Mouse (Mus musculus): ENCODE data around the gene Clip4. TPM values are rescaled to one million over a fixed set of nuclear protein-coding genes. Genes with fewer than 3 reads are reported as not detected.

Gene Clip4
- total and polyA plus RNA-seq, 3 experiments = 121 to 268 (median 220) TPM

- Histone ChIP-seq H3K27me3 (ENCODE audit: control insufficient read depth, insufficient read depth, low read length) (no peaks in the 10 kb centered on the region), H3K4me1 (ENCODE audit: control insufficient read depth, insufficient read depth, low read length) (no peaks in the 10 kb centered on the region), H3K36me3 (ENCODE audit: control insufficient read depth, insufficient read depth, low read length) (no peaks in the 10 kb centered on the region), H3K27ac (no peak overlapping the region), H3K4me3 (no peak overlapping the region), H3K79me2 (replicated peaks; ENCODE audit: control insufficient read depth, insufficient read depth, low read length) (no peaks in the 10 kb centered on the region), H3K9ac (ENCODE audit: low read depth, low read length) (no peak overlapping the region)
- no peak for DNase-seq
- WGBS = 86% methylated on average over 4 of the region's 4 CpGs
- intact Hi-C loops (cut with DNase I) = no loop called here
- TF ChIP-seq CTCF (IDR thresholded peaks at IDR 0.05) (no peak), EP300 (IDR thresholded peaks at IDR 0.05; ENCODE audit: insufficient read depth, low read depth, low read length) (no peak), POLR2A (IDR thresholded peaks at IDR 0.05; ENCODE audit: insufficient read depth, low read depth, low read length) (no peak)
Measured at GRCm38 (mm10) chr17:71862895-71863294, 94.6 kb downstream of the Clip4 start.

GRCm38 (mm10) chr17:71864039-71864438, 95.8 kb downstream of the Clip4 start:
- no peak for DNase-seq
- 35% methylated on average over 8 of the region's 8 CpGs for WGBS
- no peak overlapping the region for H3K9ac ChIP-seq (ENCODE audit: low read depth, low read length)
- H3K36me3 ChIP-seq (ENCODE audit: control insufficient read depth, insufficient read depth, low read length) = no peaks in the 10 kb centered on the region
- H3K4me1 ChIP-seq (ENCODE audit: control insufficient read depth, insufficient read depth, low read length) = no peaks in the 10 kb centered on the region
- H3K79me2 ChIP-seq (replicated peaks; ENCODE audit: control insufficient read depth, insufficient read depth, low read length) = no peaks in the 10 kb centered on the region
- TF ChIP-seq POLR2A (IDR thresholded peaks at IDR 0.05; ENCODE audit: insufficient read depth, low read depth, low read length) = no peak
- TF ChIP-seq EP300 (IDR thresholded peaks at IDR 0.05; ENCODE audit: insufficient read depth, low read depth, low read length) = no peak
- no peak for TF ChIP-seq CTCF (IDR thresholded peaks at IDR 0.05)
- H3K4me3 ChIP-seq = no peak overlapping the region
- H3K27me3 ChIP-seq (ENCODE audit: control insufficient read depth, insufficient read depth, low read length) = no peaks in the 10 kb centered on the region
- intact Hi-C loops (cut with DNase I) = no loop called here
- H3K27ac ChIP-seq = no peak overlapping the region

- no peak overlapping the region for H3K9ac ChIP-seq (ENCODE audit: low read depth, low read length)
- intact Hi-C loops (cut with DNase I) = no loop called here
- H3K36me3 ChIP-seq (ENCODE audit: control insufficient read depth, insufficient read depth, low read length) = no peaks in the 10 kb centered on the region
- 75% methylated on average over 5 of the region's 5 CpGs for WGBS
- H3K4me1 ChIP-seq (ENCODE audit: control insufficient read depth, insufficient read depth, low read length) = no peaks in the 10 kb centered on the region
- no peak overlapping the region for H3K27ac ChIP-seq
- H3K79me2 ChIP-seq (replicated peaks; ENCODE audit: control insufficient read depth, insufficient read depth, low read length) = no peaks in the 10 kb centered on the region
- no peak for TF ChIP-seq POLR2A (IDR thresholded peaks at IDR 0.05; ENCODE audit: insufficient read depth, low read depth, low read length)
- no peak for TF ChIP-seq EP300 (IDR thresholded peaks at IDR 0.05; ENCODE audit: insufficient read depth, low read depth, low read length)
- TF ChIP-seq CTCF (IDR thresholded peaks at IDR 0.05) = no peak
- DNase-seq = no peak
- H3K4me3 ChIP-seq = no peak overlapping the region
- peaks cover 2% of the 10 kb centered on the region; the same call in 1 of the 2 replicates for H3K27me3 ChIP-seq (ENCODE audit: control insufficient read depth, insufficient read depth, low read length)
Measured at GRCm38 (mm10) chr17:71865437-71865836, 97.2 kb downstream of the Clip4 start.

GRCm38 (mm10) chr17:71867892-71868291, 99.6 kb downstream of the Clip4 start:
- TF ChIP-seq CTCF (IDR thresholded peaks at IDR 0.05) (no peak), POLR2A (IDR thresholded peaks at IDR 0.05; ENCODE audit: insufficient read depth, low read depth, low read length) (no peak), EP300 (IDR thresholded peaks at IDR 0.05; ENCODE audit: insufficient read depth, low read depth, low read length) (no peak)
- no peaks in the 10 kb centered on the region for H3K4me1 ChIP-seq (ENCODE audit: control insufficient read depth, insufficient read depth, low read length)
- no peak overlapping the region for H3K9ac ChIP-seq (ENCODE audit: low read depth, low read length)
- WGBS = 66% methylated on average over 2 of the region's 2 CpGs
- DNase-seq = no peak
- no peak overlapping the region for H3K4me3 ChIP-seq
- no peak overlapping the region for H3K27ac ChIP-seq
- intact Hi-C loops (cut with DNase I) = no loop called here
- peaks cover 2% of the 10 kb centered on the region; the same call in 1 of the 2 replicates for H3K27me3 ChIP-seq (ENCODE audit: control insufficient read depth, insufficient read depth, low read length)
- H3K36me3 ChIP-seq (ENCODE audit: control insufficient read depth, insufficient read depth, low read length) = no peaks in the 10 kb centered on the region
- no peaks in the 10 kb centered on the region for H3K79me2 ChIP-seq (replicated peaks; ENCODE audit: control insufficient read depth, insufficient read depth, low read length)

GRCm38 (mm10) chr17:71868828-71869227, 100.6 kb downstream of the Clip4 start:
- Histone ChIP-seq H3K79me2 (replicated peaks; ENCODE audit: control insufficient read depth, insufficient read depth, low read length) (no peaks in the 10 kb centered on the region), H3K27me3 (ENCODE audit: control insufficient read depth, insufficient read depth, low read length) (peaks cover 2% of the 10 kb centered on the region; the same call in 1 of the 2 replicates), H3K4me1 (ENCODE audit: control insufficient read depth, insufficient read depth, low read length) (no peaks in the 10 kb centered on the region), H3K9ac (ENCODE audit: low read depth, low read length) (no peak overlapping the region), H3K4me3 (no peak overlapping the region), H3K36me3 (ENCODE audit: control insufficient read depth, insufficient read depth, low read length) (no peaks in the 10 kb centered on the region), H3K27ac (no peak overlapping the region)
- TF ChIP-seq POLR2A (IDR thresholded peaks at IDR 0.05; ENCODE audit: insufficient read depth, low read depth, low read length) = no peak
- no peak for TF ChIP-seq EP300 (IDR thresholded peaks at IDR 0.05; ENCODE audit: insufficient read depth, low read depth, low read length)
- TF ChIP-seq CTCF (IDR thresholded peaks at IDR 0.05) = no peak
- WGBS = 92% methylated on average over 12 of the region's 12 CpGs
- DNase-seq = no peak
- intact Hi-C loops (cut with DNase I) = no loop called here

- H3K36me3 ChIP-seq (ENCODE audit: control insufficient read depth, insufficient read depth, low read length) = no peaks in the 10 kb centered on the region
- intact Hi-C loops (cut with DNase I) = loop anchor here (5.0 kb wide), 1 partner anchor 913 kb away; no protein-coding TSS in a partner anchor
- no peak overlapping the region for H3K27ac ChIP-seq
- 8% methylated on average over 60 of the region's 60 CpGs for WGBS
- no peaks in the 10 kb centered on the region for H3K79me2 ChIP-seq (replicated peaks; ENCODE audit: control insufficient read depth, insufficient read depth, low read length)
- peak; percentile 33 to 43 for DNase-seq
- no peak for TF ChIP-seq EP300 (IDR thresholded peaks at IDR 0.05; ENCODE audit: insufficient read depth, low read depth, low read length)
- TF ChIP-seq POLR2A (IDR thresholded peaks at IDR 0.05; ENCODE audit: insufficient read depth, low read depth, low read length) = no peak
- H3K9ac ChIP-seq (ENCODE audit: low read depth, low read length) = peak overlapping the region; percentile 62
- peaks cover 2% of the 10 kb centered on the region; the same call in 1 of the 2 replicates for H3K27me3 ChIP-seq (ENCODE audit: control insufficient read depth, insufficient read depth, low read length)
- H3K4me3 ChIP-seq = peak overlapping the region; percentile 45
- no peaks in the 10 kb centered on the region for H3K4me1 ChIP-seq (ENCODE audit: control insufficient read depth, insufficient read depth, low read length)
Measured at GRCm38 (mm10) chr17:71869372-71870231, 101.3 kb downstream of the Clip4 start.
